Mouse (Mus musculus) heart, adult 2 months (tissue): Measurements from ENCODE around the gene Tomm40l. TPM values are rescaled to one million over a fixed set of nuclear protein-coding genes. Genes with fewer than 3 reads are reported as not detected.
A peak's percentile ranks its signal among the peaks of the same experiment; 100 is the strongest.

Experiments used
- DNase-seq, 2 experiments: peaks; one replicate each; pipeline ENCODE4 v3.0.0; 2021
- H3K27ac ChIP-seq: fragments of 200-600 bp; 2 replicates; pipeline ENCODE4 v1.8.1; 2022
- H3K27me3 ChIP-seq: fragments of 200-500 bp; 2 replicates; pipeline ENCODE4 v1.6.1; 2012; ENCODE audit warnings: mild to moderate bottlenecking, low read length, inconsistent platforms, mixed read lengths; ENCODE audit not compliant: control insufficient read depth, insufficient read depth
- H3K36me3 ChIP-seq: fragments of 200-500 bp; 2 replicates; pipeline ENCODE4 v1.6.1; 2012; ENCODE audit warnings: low read length, inconsistent platforms; ENCODE audit not compliant: control insufficient read depth, insufficient read depth
- H3K4me1 ChIP-seq: fragments of 200-500 bp; 2 replicates; pipeline ENCODE4 v1.6.1; 2011; ENCODE audit warnings: low read length; ENCODE audit not compliant: control insufficient read depth, insufficient read depth
- H3K4me3 ChIP-seq: fragments of 200-600 bp; 2 replicates; pipeline ENCODE4 v1.8.1; 2022
- H3K79me2 ChIP-seq: fragments of 200-500 bp; replicated peaks from 2 replicates; pipeline ENCODE4 v1.6.1; 2012; ENCODE audit warnings: mild to moderate bottlenecking, inconsistent platforms, low read length, moderate library complexity, mixed read lengths; ENCODE audit not compliant: control insufficient read depth, insufficient read depth
- H3K9ac ChIP-seq: fragments of 200-500 bp; 2 replicates; pipeline ENCODE4 v1.6.1; 2012; ENCODE audit warnings: low read depth, mild to moderate bottlenecking, control low read depth, inconsistent platforms, low read length, mixed read lengths
- CTCF ChIP-seq: fragments of 200-600 bp; IDR thresholded peaks from 2 replicates; pipeline ENCODE4 v1.8.1; 2022; ENCODE audit warnings: antibody characterized with exemption, mild to moderate bottlenecking, moderate library complexity
- EP300 ChIP-seq: fragments of 200-500 bp; IDR thresholded peaks from 2 replicates; pipeline ENCODE4 v1.6.1; 2011; ENCODE audit warnings: low read depth, low read length, control low read depth; ENCODE audit not compliant: insufficient read depth
- POLR2A ChIP-seq: fragments of 200-500 bp; IDR thresholded peaks from 2 replicates; pipeline ENCODE4 v1.6.1; 2011; ENCODE audit warnings: mild to moderate bottlenecking, low read depth, low read length, control low read depth; ENCODE audit not compliant: insufficient read depth
- WGBS: fragments of 180-500 bp; shearing (Covaris S2); methylation state at CpG from one replicate; pipeline ENCODE4 v1.1.7; 2018; 5-methylcytosine and 5-hydroxymethylcytosine counted together
- intact Hi-C: fragments of 180-260 bp; cut with DNase I; formaldehyde crosslinking; loops from one replicate; pipeline ENCODE4 v1.15.1; 2025
- polyA plus RNA-seq: library from polyadenylated mRNA; depleted of rRNA; stranded (reverse); fragments of >200 nt; gene quantifications from 2 replicates; pipeline ENCODE4 v1.2.3, GENCODE M21; 2012
- total RNA-seq, 2 experiments: library from RNA; stranded (reverse); gene quantifications; 2 replicates each; pipeline ENCODE4 v1.2.3; 2021

The Tomm40l gene
- total and polyA plus RNA-seq, 3 experiments = 63.9 to 81.6 (median 79.8) TPM

DNA sequence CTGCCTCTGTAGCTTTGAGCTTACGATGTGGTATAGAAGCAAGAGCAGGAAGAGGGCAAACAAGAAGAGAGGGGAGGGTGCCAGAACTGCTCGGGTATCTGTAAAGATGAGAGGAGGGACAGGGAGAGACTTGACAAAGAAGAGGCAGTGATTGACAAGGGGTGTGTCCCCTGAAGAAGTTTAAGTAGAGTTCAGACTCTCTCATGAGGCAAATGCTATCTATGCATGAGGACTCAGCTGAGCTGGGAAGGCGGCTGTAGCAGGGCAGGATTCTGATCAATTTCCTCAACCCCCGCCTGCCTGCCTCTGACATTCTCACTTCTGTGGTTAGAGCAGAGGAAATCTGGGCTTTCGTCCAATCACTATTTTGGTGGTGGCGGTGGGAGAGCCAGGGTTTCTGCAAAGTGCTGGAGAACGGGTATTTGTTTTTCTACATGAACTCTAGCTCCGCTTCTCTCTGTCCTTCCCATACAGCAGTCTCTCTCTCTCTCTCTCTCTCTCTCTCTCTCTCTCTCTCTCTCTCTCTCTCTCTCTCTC, 40.3 kb upstream of the Tomm40l start:
- H3K4me3 ChIP-seq = peak overlapping the region; percentile 31; the same call in 1 of the 2 replicates
- peak; percentile 71 to 79 for DNase-seq
- WGBS = 0% methylated on average over 8 of the region's 8 CpGs
- no peaks in the 10 kb centered on the region for H3K79me2 ChIP-seq
- H3K27ac ChIP-seq = peak overlapping the region; percentile 76
- H3K27me3 ChIP-seq = no peaks in the 10 kb centered on the region
- peak overlapping the region; percentile 51 for H3K9ac ChIP-seq
- intact Hi-C loops = no loop called here
- peaks cover 6% of the 10 kb centered on the region for H3K4me1 ChIP-seq
- TF ChIP-seq CTCF = no peak
- 0 out of 2 replicates have a peak, but pooled peaks have one; percentile 25 for TF ChIP-seq POLR2A
- TF ChIP-seq EP300 = 0 out of 2 replicates have a peak, but pooled peaks have one; percentile 20
- peaks cover 4% of the 10 kb centered on the region; the same call in 1 of the 2 replicates for H3K36me3 ChIP-seq

DNA sequence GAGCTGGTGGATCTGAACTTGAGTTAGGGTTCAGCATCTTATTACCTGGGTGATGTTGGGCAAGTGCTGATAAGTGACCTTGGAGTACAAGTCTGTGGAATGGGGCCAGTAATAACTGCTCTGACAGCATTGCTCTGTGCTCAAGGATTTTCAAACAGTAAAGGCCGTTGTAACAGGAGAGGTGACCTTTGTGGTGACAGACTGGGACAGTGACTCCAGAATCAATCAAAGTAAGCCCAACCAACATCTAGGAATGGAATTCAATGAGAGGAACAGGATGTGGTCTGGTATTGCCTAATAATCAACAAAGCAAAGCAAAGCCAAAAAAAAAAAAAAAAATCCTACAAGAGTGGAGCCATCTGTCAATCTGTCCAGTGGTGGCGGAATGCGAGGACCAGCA, 38.0 kb upstream of the Tomm40l start:
- no peak overlapping the region for H3K9ac ChIP-seq
- H3K4me1 ChIP-seq = peaks cover 8% of the 10 kb centered on the region
- H3K4me3 ChIP-seq = no peak overlapping the region
- peaks cover 4% of the 10 kb centered on the region; the same call in 1 of the 2 replicates for H3K36me3 ChIP-seq
- no peak overlapping the region for H3K27ac ChIP-seq
- H3K27me3 ChIP-seq = no peaks in the 10 kb centered on the region
- TF ChIP-seq CTCF (no peak), EP300 (no peak), POLR2A (no peak)
- H3K79me2 ChIP-seq = no peaks in the 10 kb centered on the region
- WGBS = 61% methylated on average over 3 of the region's 3 CpGs
- no peak for DNase-seq
- intact Hi-C loops = no loop called here

DNA sequence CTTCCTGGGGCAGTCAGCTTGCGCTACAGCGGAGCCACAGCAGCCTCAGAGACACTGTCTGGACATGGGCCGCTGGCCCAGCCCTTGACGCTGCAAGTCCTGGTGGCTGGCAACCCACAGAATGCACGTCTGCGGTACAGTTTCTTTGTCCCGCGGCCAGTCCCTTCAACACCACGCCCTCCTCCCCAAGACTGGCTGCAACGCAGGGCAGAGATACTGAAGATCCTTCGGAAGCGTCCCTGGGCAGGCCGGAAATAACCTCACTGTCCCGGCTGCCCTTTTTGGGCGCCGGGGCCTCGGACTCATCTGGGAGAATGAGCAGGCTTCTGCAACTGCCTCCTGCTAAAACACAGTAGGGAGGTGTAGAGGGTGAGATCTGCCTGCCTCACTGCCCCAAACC, 36.6 kb upstream of the Tomm40l start:
- Histone ChIP-seq H3K4me3 (no peak overlapping the region; the same call in 1 of the 2 replicates), H3K27ac (0 out of 2 replicates have a peak overlapping the region, but pooled peaks have one; percentile 9), H3K27me3 (no peaks in the 10 kb centered on the region), H3K36me3 (peaks cover 4% of the 10 kb centered on the region; the same call in 1 of the 2 replicates), H3K4me1 (peaks cover 8% of the 10 kb centered on the region), H3K9ac (no peak overlapping the region), H3K79me2 (no peaks in the 10 kb centered on the region)
- intact Hi-C loops = no loop called here
- 59% methylated on average over 17 of the region's 17 CpGs for WGBS
- no peak for DNase-seq
- TF ChIP-seq CTCF = no peak

GRCm38 (mm10) chr1:171257781-171258180, 35.5 kb upstream of the Tomm40l start:
- DNase-seq = no peak
- 83% methylated on average over 9 of the region's 9 CpGs for WGBS

DNA sequence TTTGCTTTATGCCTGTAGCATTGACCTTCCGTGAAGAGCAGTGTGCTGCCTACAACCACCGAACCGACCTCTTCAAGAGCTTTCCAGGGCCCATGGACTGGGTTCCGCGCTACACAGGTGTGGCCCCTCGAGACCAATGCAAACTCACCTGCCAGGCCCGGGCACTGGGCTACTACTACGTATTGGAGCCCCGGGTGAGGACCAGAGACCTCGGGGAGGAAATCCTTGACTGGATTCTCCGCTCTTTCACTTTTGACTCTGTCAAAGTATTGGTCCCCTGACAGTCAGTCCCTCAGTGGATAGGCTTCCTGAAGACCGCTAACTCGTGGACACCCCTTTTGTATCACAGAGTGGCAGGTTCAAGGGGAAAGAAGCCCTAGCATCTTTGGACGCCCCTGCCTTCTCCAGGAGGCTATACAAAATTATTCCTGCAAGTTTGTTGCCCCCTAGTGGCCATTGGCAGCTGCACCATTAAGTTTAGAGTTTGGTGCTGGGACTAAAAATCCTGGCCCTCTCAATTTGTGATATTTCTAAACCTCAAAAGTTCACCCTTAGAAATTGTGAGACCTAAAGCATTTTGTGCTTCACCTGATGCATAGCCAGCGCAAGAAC, 34.7 kb upstream of the Tomm40l start:
- DNase-seq = peak; percentile 61 to 66
- Histone ChIP-seq H3K27ac (no peak overlapping the region), H3K79me2 (no peaks in the 10 kb centered on the region), H3K4me3 (no peak overlapping the region), H3K9ac (no peak overlapping the region), H3K4me1 (peaks cover 1% of the 10 kb centered on the region), H3K27me3 (no peaks in the 10 kb centered on the region), H3K36me3 (peaks cover under 1% of the 10 kb centered on the region; the same call in 1 of the 2 replicates)
- TF ChIP-seq EP300 (no peak), CTCF (no peak; the same call in 1 of the 2 replicates), POLR2A (no peak)
- WGBS = 61% methylated on average over 15 of the region's 15 CpGs
- intact Hi-C loops = loop anchor here (1.0 to 2.0 kb wide), 2 partner anchors 34 to 146 kb away; no protein-coding TSS in a partner anchor

More at GRCm38 (mm10) chr1:171257781-171258180, 35.5 kb upstream of the Tomm40l start:
- Histone ChIP-seq H3K79me2 (no peaks in the 10 kb centered on the region), H3K4me1 (peaks cover 6% of the 10 kb centered on the region), H3K27me3 (no peaks in the 10 kb centered on the region), H3K9ac (no peak overlapping the region), H3K27ac (no peak overlapping the region), H3K36me3 (peaks cover 4% of the 10 kb centered on the region; the same call in 1 of the 2 replicates), H3K4me3 (no peak overlapping the region)
- TF ChIP-seq CTCF (no peak), POLR2A (no peak), EP300 (no peak)
- intact Hi-C loops = loop anchor here (1.0 to 2.0 kb wide), 2 partner anchors 34 to 147 kb away; no protein-coding TSS in a partner anchor

- TF ChIP-seq EP300 = no peak
- TF ChIP-seq CTCF = peak; percentile 40
- intact Hi-C loops = loop anchor here (2.0 kb wide), 1 partner anchor 145 kb away; no protein-coding TSS in a partner anchor
- 78% methylated on average over 24 of the region's 24 CpGs for WGBS
These were observed 33.9 kb upstream of the Tomm40l start for GRCm38 (mm10) chr1:171256095-171256818.

More at GRCm38 (mm10) chr1:171256095-171256818, 33.9 kb upstream of the Tomm40l start:
- no peaks in the 10 kb centered on the region for H3K27me3 ChIP-seq
- no peaks in the 10 kb centered on the region for H3K36me3 ChIP-seq
- DNase-seq = no peak
- peaks cover 1% of the 10 kb centered on the region for H3K4me1 ChIP-seq
- H3K79me2 ChIP-seq = no peaks in the 10 kb centered on the region
- H3K4me3 ChIP-seq = no peak overlapping the region
- no peak overlapping the region for H3K9ac ChIP-seq
- H3K27ac ChIP-seq = no peak overlapping the region
